Mouse (Mus musculus): Measurements from ENCODE around the gene Krt75.

Krt75 gene

GRCm38 (mm10) chr15:101573796-101574345, at the start of gene Krt75:
Gene Krt75, minus strand, starts transcription at chr15:101573904.
- DNase-seq (ENCODE audit: low spot score) = no peak

GRCm38 (mm10) chr15:101599123-101599522, 25.4 kb upstream of the Krt75 start:
- no peak for DNase-seq (ENCODE audit: low spot score)

DNA sequence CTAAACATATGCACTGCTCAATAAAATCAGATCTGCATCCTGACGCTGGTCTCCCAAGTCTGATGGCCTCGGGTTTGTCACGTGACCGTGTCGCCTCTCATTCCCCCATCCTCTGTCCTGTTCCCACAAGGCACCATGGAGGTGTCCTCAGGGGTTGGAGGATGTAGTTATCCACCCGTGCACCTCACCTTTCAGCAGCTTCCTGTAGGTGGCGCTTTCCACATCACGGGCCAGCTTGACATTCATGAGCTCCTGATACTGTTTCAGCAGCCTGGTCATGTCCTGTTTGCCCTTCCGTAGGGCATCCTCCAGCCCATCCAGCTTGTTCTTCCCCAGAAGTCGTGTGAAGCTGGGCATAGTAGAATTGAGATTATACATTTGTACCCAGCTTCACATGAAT, 14.5 kb upstream of the Krt75 start:
- no peak for DNase-seq (ENCODE audit: low spot score)

GRCm38 (mm10) chr15:101584456-101584855, 10.8 kb upstream of the Krt75 start:
- DNase-seq (ENCODE audit: low spot score) = no peak

- no peak for DNase-seq (ENCODE audit: low spot score)
Measured at GRCm38 (mm10) chr15:101583211-101583965, 9.7 kb upstream of the Krt75 start.

GRCm38 (mm10) chr15:101581701-101582100, 8.0 kb upstream of the Krt75 start:
- no peak for DNase-seq (ENCODE audit: low spot score)

DNA sequence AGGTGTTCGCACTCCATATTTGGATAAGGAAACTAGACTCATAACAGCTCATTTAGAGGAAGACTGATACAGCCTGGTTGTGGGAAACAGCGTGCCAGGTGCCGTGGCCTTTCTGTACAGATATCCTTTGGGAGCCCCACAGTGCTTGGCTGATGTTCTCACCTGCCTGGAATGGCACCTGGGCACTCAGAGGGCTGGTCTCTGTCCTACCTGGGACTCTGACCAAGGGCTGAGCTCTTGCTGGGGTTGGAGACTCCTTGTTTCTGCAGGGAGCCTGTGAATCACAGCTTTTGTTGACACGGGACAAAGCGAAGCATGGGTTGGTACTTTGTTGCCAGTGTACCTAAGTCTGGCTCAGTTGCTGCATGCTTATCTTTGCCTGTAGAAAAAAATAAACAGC, 1.8 kb upstream of the Krt75 start:
- no peak for DNase-seq (ENCODE audit: low spot score)

GRCm38 (mm10) chr15:101567780-101568179, 5.9 kb downstream of the Krt75 start:
- peak; percentile 26 for DNase-seq (ENCODE audit: low spot score)

- no peak for DNase-seq (ENCODE audit: low spot score)
Measured at GRCm38 (mm10) chr15:101562850-101563249, 10.9 kb downstream of the Krt75 start, which contains the start of gene Krt90. Gene Krt90, minus strand, starts transcription at chr15:101562950.

- DNase-seq (ENCODE audit: low spot score) = no peak
Measured at GRCm38 (mm10) chr15:101558034-101558646, 15.6 kb downstream of the Krt75 start.

DNA sequence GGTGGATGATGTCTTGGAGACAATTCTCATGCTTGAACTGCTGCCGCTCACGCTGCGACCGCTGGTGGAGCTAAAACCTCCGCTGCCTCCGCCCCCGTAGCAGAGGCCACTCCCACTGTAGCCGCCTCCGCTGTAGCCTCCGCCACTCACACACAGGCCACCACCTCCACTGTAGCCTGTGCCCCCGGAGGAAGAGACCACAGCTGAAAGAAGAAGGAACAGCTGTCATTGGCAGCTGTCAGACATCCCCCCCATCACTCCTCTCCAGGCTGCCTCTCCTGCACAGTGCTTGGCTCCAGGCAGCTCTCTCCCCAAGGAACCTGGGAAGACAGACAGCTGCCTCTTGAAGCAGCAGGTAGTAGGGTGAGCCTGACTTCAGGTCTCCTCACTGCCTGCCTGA, 20.5 kb downstream of the Krt75 start:
- DNase-seq (ENCODE audit: low spot score) = no peak

- no peak for DNase-seq (ENCODE audit: low spot score)
Measured at GRCm38 (mm10) chr15:101552188-101552587, 21.5 kb downstream of the Krt75 start.

- no peak for DNase-seq (ENCODE audit: low spot score)
Measured at GRCm38 (mm10) chr15:101550567-101550966, 23.1 kb downstream of the Krt75 start, which contains the start of gene Krt82. Gene Krt82, minus strand, starts transcription at chr15:101550667.

DNA sequence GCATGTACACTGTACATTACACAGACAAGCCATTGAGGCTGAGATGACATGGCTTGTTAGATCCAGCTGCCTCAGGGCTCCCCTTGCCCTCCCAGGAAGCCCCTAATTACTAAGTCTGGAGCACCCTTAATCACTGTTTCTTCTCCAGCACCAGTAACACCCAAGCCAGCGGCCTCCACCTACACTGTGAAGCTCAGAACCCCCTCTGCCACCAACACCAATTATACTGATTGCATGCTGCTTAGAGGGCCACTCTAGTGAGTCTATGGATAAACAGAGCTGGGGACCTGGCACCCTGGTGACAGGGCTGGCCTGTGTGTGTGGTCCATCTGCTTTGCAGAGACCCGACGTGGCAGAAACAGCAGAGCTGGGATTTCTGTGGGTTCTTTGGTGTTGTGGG, 29.2 kb downstream of the Krt75 start:
- DNase-seq (ENCODE audit: low spot score) = no peak

DNA sequence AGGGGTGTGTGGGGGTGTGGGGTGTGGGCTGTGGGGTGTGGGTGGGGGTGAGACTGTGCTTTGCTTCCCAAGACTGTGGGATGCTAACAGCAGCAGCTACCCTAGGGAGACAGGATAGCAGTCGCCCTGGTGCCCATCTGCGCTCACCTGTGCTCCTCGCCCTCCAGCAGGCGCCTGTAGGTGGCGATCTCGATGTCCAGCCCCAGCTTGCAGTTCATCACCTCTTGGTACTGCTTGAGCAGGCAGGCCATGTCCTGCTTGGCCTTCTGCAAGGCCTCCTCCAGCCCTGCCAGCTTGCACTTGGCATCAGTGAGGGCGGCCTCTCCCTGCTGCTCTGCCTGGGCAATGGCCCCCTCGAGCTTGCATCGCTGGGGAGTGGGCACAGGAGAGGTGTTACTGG, 31.2 kb downstream of the Krt75 start:
- no peak for DNase-seq (ENCODE audit: low spot score)

- DNase-seq (ENCODE audit: low spot score) = no peak
Measured at GRCm38 (mm10) chr15:101538580-101538900, 35.2 kb downstream of the Krt75 start.

- DNase-seq (ENCODE audit: low spot score) = peak; percentile 20
Measured at GRCm38 (mm10) chr15:101537864-101538579, 35.7 kb downstream of the Krt75 start.

DNA sequence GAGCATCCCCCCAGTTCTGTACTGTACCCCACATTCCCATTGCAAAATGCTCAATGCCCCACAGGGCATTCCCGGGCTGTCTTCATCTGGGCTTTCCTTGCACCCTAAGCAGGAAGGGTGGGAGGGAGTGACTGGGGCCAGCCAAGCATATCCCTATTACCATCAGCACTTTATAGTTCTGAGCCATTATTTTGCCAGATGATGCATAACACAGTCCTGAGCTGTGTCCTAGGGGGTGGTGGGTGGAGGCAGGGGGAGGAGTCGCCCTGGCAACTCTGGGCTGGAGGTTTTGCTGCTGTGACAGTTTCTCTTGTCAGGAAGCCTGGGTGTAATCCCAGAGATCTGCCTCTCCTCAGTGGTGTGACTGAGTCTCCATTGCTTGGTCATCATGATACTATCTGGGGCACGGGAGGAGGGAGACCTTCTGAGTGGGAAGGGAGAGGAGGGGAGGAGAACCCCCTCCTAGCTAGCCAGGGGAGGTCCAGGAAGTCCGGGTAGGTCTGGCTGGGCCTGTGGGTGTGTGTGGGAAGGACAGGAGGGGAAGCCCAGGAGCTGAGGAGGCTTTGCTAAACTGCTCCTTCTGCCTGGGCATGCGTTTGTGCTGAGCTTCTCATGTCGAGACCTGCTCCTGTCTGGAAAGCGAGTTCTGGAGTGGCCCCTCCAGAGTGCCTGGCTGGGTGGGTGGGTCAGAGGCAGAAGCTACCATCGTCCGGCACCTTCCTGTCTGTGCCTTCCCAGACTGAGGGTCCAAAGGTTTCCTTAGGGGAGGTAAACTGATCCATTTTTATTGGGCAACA, 37.5 kb downstream of the Krt75 start:
- peak; percentile 70 for DNase-seq (ENCODE audit: low spot score)

- no peak for DNase-seq (ENCODE audit: low spot score)
Measured at GRCm38 (mm10) chr15:101532720-101533119, 41.0 kb downstream of the Krt75 start, which contains the start of gene Krt84. Gene Krt84, minus strand, starts transcription at chr15:101532820.

DNA sequence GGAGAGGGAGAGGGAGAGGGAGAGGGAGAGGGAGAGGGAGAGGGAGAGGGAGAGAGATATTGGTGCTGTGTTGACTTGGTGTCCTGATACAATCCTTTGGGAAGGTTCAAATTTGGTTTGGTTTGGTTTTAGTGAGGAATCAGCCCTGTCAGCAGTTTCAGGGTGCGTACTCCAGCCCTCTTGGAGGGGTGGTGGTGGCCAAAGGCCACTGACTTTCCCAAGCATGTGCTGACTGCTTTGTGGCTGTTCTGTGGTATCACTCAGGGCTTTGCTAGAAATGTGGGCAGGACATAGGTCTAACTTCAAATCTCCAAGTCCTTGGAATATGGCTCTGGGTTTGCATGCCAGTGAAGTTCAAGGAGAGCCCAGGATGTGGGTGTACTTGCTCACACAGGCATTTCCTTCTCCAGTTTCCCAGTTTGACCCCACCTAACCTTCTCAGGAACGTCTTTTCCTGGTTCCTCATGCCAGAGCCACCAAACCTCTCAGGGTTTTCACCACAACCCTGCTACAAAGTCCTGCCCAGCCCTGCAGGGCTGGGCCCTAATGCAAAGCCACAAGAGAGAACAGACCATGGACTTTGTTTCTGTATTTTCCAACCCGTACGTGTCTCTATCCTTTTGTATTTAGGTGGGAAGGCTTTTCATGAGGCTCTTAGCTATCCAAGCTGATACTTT, 51.0 kb downstream of the Krt75 start:
- no peak for DNase-seq (ENCODE audit: low spot score)

- peak; percentile 86 for DNase-seq (ENCODE audit: low spot score)
Measured at GRCm38 (mm10) chr15:101519792-101520191, 53.9 kb downstream of the Krt75 start.

All from urinary bladder, postnatal 14 days (tissue).